Mouse (Mus musculus) adrenal gland, postnatal 4 days (tissue): ENCODE measurements around the gene Ush2a. TPM values are rescaled to one million over a fixed set of nuclear protein-coding genes. Genes with fewer than 3 reads are reported as not detected.

Source experiments
- DNase-seq, 2 experiments: peaks; one replicate each; pipeline ENCODE4 v3.0.0; 2021 to 2022; ENCODE audit warnings: low spot score in 2 of 2, mixed read lengths in 2 of 2
- total RNA-seq, 2 experiments: library from RNA; stranded (reverse); gene quantifications; 2 replicates each; pipeline ENCODE4 v1.2.3; 2021

Gene Ush2a
- total RNA-seq, 2 experiments from 2014 or later: 0.08 to 0.17 TPM

- no peak for DNase-seq
These were observed 743.0 kb downstream of the Ush2a start for GRCm38 (mm10) chr1:189004774-189005173.

GRCm38 (mm10) chr1:189006267-189006666 is 744.4 kb downstream of the Ush2a start:
- no peak for DNase-seq

GRCm38 (mm10) chr1:189006826-189007225 is 745.0 kb downstream of the Ush2a start:
- DNase-seq: no peak

GRCm38 (mm10) chr1:189007239-189007979 is 745.6 kb downstream of the Ush2a start, which contains the start of gene Kctd3:
TSS of gene Kctd3 (minus strand) at chr1:189007841.
- peak; percentile 93 to 97 for DNase-seq

- no peak for DNase-seq
These were observed 746.1 kb downstream of the Ush2a start for GRCm38 (mm10) chr1:189007980-189008324.

GRCm38 (mm10) chr1:189010671-189011070 is 748.8 kb downstream of the Ush2a start:
- no peak for DNase-seq

DNA sequence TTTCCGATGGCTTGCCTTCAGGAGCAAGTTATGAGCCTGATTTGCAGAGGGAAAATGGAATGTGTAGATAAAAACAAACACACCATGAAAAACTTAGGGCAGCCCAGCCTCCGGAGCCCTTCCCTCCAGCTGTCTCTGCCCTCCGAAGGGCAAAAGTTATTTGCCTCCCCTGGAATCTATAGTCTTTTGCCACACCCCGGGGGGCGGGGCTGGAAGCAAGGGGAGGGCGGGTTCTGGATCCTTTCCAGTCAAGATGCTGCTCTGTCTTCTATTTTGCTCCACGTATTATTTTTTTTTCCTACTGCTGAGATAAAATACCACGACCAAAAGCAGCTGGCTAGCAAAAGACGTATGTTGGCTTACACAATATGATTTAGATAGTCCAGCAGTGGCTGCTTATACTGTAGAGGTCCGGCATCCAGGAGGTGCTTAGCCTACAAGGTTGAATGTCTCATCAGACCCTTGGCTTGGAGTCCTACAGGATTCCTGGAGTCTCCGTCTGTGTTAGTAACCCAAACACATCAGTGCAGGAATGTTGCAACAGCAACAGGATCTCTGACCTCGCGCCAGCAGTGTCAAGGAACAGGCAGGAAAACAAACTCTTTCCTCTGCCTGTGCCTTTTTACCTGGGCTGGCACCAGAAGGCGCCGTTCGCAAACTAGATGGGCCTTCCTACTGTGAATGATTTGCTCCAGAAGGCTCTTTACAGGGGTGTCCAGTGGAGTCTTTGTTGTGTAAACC is 751.2 kb downstream of the Ush2a start:
- DNase-seq: no peak

- no peak for DNase-seq
These were observed 751.7 kb downstream of the Ush2a start for GRCm38 (mm10) chr1:189013587-189013921.
